Mouse (Mus musculus) left cerebral cortex, adult 11 months (tissue): Measurements from ENCODE around the gene Trappc2l.

Experiments
- DNase-seq: peaks from one replicate; pipeline ENCODE4 v3.0.0; 2022; ENCODE audit warnings: low spot score

The Trappc2l gene

GRCm38 (mm10) chr8:122580926-122581325 is 30.5 kb upstream of the Trappc2l start:
- DNase-seq, result no peak

- no peak for DNase-seq
These were observed 26.5 kb upstream of the Trappc2l start for GRCm38 (mm10) chr8:122584981-122585380.

- DNase-seq, result no peak
These were observed 26.0 kb upstream of the Trappc2l start for GRCm38 (mm10) chr8:122585411-122585891.

- DNase-seq, result no peak
These were observed 25.3 kb upstream of the Trappc2l start for GRCm38 (mm10) chr8:122586171-122586570.

- no peak for DNase-seq
These were observed 24.7 kb upstream of the Trappc2l start for GRCm38 (mm10) chr8:122586749-122587148.

- no peak for DNase-seq
These were observed 18.2 kb upstream of the Trappc2l start for GRCm38 (mm10) chr8:122593240-122593639.

- no peak for DNase-seq
These were observed 17.5 kb upstream of the Trappc2l start for GRCm38 (mm10) chr8:122593783-122594507.

- DNase-seq, result no peak
These were observed 15.4 kb upstream of the Trappc2l start for GRCm38 (mm10) chr8:122596031-122596430.

- DNase-seq, result no peak
These were observed 10.8 kb upstream of the Trappc2l start for GRCm38 (mm10) chr8:122600666-122601065.

GRCm38 (mm10) chr8:122604640-122605039 is 6.8 kb upstream of the Trappc2l start:
- no peak for DNase-seq

- no peak for DNase-seq
These were observed 6.1 kb upstream of the Trappc2l start for GRCm38 (mm10) chr8:122605367-122605766.

- no peak for DNase-seq
These were observed 4.6 kb upstream of the Trappc2l start for GRCm38 (mm10) chr8:122606810-122607209.

- DNase-seq, result no peak
These were observed 1.2 kb upstream of the Trappc2l start for GRCm38 (mm10) chr8:122610209-122610608.

- DNase-seq, result no peak
These were observed 695 bp upstream of the Trappc2l start for GRCm38 (mm10) chr8:122610612-122611277.

GRCm38 (mm10) chr8:122616181-122616905 is 4.9 kb downstream of the Trappc2l start:
- DNase-seq, result no peak

GRCm38 (mm10) chr8:122617947-122618546 is 6.6 kb downstream of the Trappc2l start:
- peak; percentile 48 for DNase-seq

GRCm38 (mm10) chr8:122618660-122619378 is 7.4 kb downstream of the Trappc2l start:
- no peak for DNase-seq

GRCm38 (mm10) chr8:122620446-122620845 is 9.0 kb downstream of the Trappc2l start:
- no peak for DNase-seq

- DNase-seq, result no peak
These were observed 11.3 kb downstream of the Trappc2l start, which contains the start of gene Pabpn1l for GRCm38 (mm10) chr8:122622727-122623126. Pabpn1l (minus strand) TSS chr8:122622739.

GRCm38 (mm10) chr8:122623844-122624642 is 12.6 kb downstream of the Trappc2l start:
- DNase-seq, result no peak

GRCm38 (mm10) chr8:122624653-122625052 is 13.2 kb downstream of the Trappc2l start:
- DNase-seq, result no peak
